Mouse (Mus musculus) midbrain, embryonic 12.5 days (tissue): ENCODE results near the gene Snap91. TPM values are rescaled to one million over a fixed set of nuclear protein-coding genes. Genes with fewer than 3 reads are reported as not detected.

Experiments used
- ATAC-seq: fragments of 200-750 bp; cut with Nextera tagmentation; 2 replicates; pipeline ENCODE4 v1.8.0; 2017; ENCODE audit warnings: low read depth, moderate TSS enrichment, moderate library complexity; ENCODE audit not compliant: low FRiP score
- H3K27ac ChIP-seq: fragments of 300-500 bp; sonication (generic); replicated peaks from 2 replicates; pipeline ENCODE4 v1.5.1; 2016; ENCODE audit warnings: mild to moderate bottlenecking
- H3K27me3 ChIP-seq: fragments of 300-500 bp; sonication (generic); 2 replicates; pipeline ENCODE4 v1.6.1; 2016; ENCODE audit warnings: mild to moderate bottlenecking
- H3K36me3 ChIP-seq: fragments of 300-500 bp; sonication (generic); 2 replicates; pipeline ENCODE4 v1.6.1; 2016
- H3K4me1 ChIP-seq: fragments of 300-500 bp; sonication (generic); 2 replicates; pipeline ENCODE4 v1.6.1; 2016
- H3K4me2 ChIP-seq: fragments of 300-500 bp; sonication (generic); replicated peaks from 2 replicates; pipeline ENCODE4 v1.6.1; 2016; ENCODE audit warnings: mild to moderate bottlenecking, moderate library complexity
- H3K4me3 ChIP-seq: fragments of 300-500 bp; sonication (generic); 2 replicates; pipeline ENCODE4 v1.5.1; 2016; ENCODE audit warnings: mild to moderate bottlenecking
- H3K9ac ChIP-seq: fragments of 300-500 bp; sonication (generic); replicated peaks from 2 replicates; pipeline ENCODE4 v1.6.1; 2016; ENCODE audit warnings: mild to moderate bottlenecking, moderate library complexity
- H3K9me3 ChIP-seq: fragments of 300-500 bp; sonication (generic); 2 replicates; pipeline ENCODE4 v1.6.1; 2016; ENCODE audit warnings: mild to moderate bottlenecking
- whole genome bisulfite sequencing: fragments of 180-500 bp; shearing (Covaris S2); methylation state at CpG from one replicate; pipeline ENCODE4 v1.1.7; 2016; 5-methylcytosine and 5-hydroxymethylcytosine counted together
- polyA plus RNA-seq: library from polyadenylated mRNA; unstranded; fragments of >200 nt; fragmentation: Nextera tagmentation; extraction: Ambion mirVana; gene quantifications from 2 replicates; pipeline ENCODE4 v1.2.1, GENCODE M21; 2016

Gene Snap91
- polyA plus RNA-seq, 1 experiment from 2014 or later, result 39.3 TPM

- no peaks in the 10 kb centered on the region; the same call in 1 of the 2 replicates for H3K4me1 ChIP-seq
- H3K27me3 ChIP-seq, result no peaks in the 10 kb centered on the region
- H3K4me2 ChIP-seq, result no peak overlapping the region
- H3K9me3 ChIP-seq, result no peaks in the 10 kb centered on the region
- 90% methylated on average over 2 of the region's 2 CpGs for WGBS
- no peaks in the 10 kb centered on the region for H3K36me3 ChIP-seq
- no peak overlapping the region for H3K9ac ChIP-seq
- H3K27ac ChIP-seq, result no peak overlapping the region
- no peak overlapping the region for H3K4me3 ChIP-seq
- ATAC-seq, result no peak
These were observed 22.8 kb downstream of the Snap91 start for GRCm38 (mm10) chr9:86857626-86858025.

GRCm38 (mm10) chr9:86852861-86853260 is 27.6 kb downstream of the Snap91 start:
- H3K4me1 ChIP-seq, result no peaks in the 10 kb centered on the region; the same call in 1 of the 2 replicates
- no peaks in the 10 kb centered on the region for H3K36me3 ChIP-seq
- H3K4me3 ChIP-seq, result no peak overlapping the region
- no peak overlapping the region for H3K9ac ChIP-seq
- no peak overlapping the region for H3K4me2 ChIP-seq
- no peak overlapping the region for H3K27ac ChIP-seq
- WGBS, result 87% methylated on average over 3 of the region's 3 CpGs
- no peaks in the 10 kb centered on the region for H3K9me3 ChIP-seq
- no peak for ATAC-seq
- no peaks in the 10 kb centered on the region for H3K27me3 ChIP-seq

GRCm38 (mm10) chr9:86851689-86852088 is 28.8 kb downstream of the Snap91 start:
- H3K4me2 ChIP-seq, result no peak overlapping the region
- WGBS, result 91% methylated on average over 5 of the region's 5 CpGs
- no peak overlapping the region for H3K27ac ChIP-seq
- H3K4me3 ChIP-seq, result no peak overlapping the region
- no peaks in the 10 kb centered on the region for H3K27me3 ChIP-seq
- H3K9ac ChIP-seq, result no peak overlapping the region
- H3K9me3 ChIP-seq, result no peaks in the 10 kb centered on the region
- no peak for ATAC-seq
- H3K4me1 ChIP-seq, result no peaks in the 10 kb centered on the region; the same call in 1 of the 2 replicates
- no peaks in the 10 kb centered on the region for H3K36me3 ChIP-seq

GRCm38 (mm10) chr9:86850452-86851207 is 29.8 kb downstream of the Snap91 start:
- H3K27me3 ChIP-seq, result no peaks in the 10 kb centered on the region
- no peak overlapping the region for H3K4me2 ChIP-seq
- no peak overlapping the region for H3K9ac ChIP-seq
- H3K4me1 ChIP-seq, result no peaks in the 10 kb centered on the region; the same call in 1 of the 2 replicates
- no peaks in the 10 kb centered on the region for H3K36me3 ChIP-seq
- no peaks in the 10 kb centered on the region for H3K9me3 ChIP-seq
- ATAC-seq, result no peak
- no peak overlapping the region for H3K4me3 ChIP-seq
- 85% methylated on average over 3 of the region's 3 CpGs for WGBS
- H3K27ac ChIP-seq, result no peak overlapping the region

- H3K9me3 ChIP-seq, result no peaks in the 10 kb centered on the region
- no peak overlapping the region for H3K9ac ChIP-seq
- no peaks in the 10 kb centered on the region for H3K4me1 ChIP-seq
- WGBS, result 85% methylated on average over 5 of the region's 5 CpGs
- no peaks in the 10 kb centered on the region for H3K36me3 ChIP-seq
- H3K27ac ChIP-seq, result no peak overlapping the region
- H3K27me3 ChIP-seq, result no peaks in the 10 kb centered on the region
- no peak overlapping the region for H3K4me2 ChIP-seq
- H3K4me3 ChIP-seq, result no peak overlapping the region
- peak; percentile 54 for ATAC-seq
These were observed 36.6 kb downstream of the Snap91 start for GRCm38 (mm10) chr9:86843747-86844353.

GRCm38 (mm10) chr9:86829792-86830191 is 50.7 kb downstream of the Snap91 start:
- WGBS, result 88% methylated on average over 2 of the region's 2 CpGs
- Histone ChIP-seq H3K27ac (no peak overlapping the region), H3K4me1 (peaks cover 7% of the 10 kb centered on the region)

GRCm38 (mm10) chr9:86829034-86829433 is 51.4 kb downstream of the Snap91 start:
- H3K4me3 ChIP-seq, result no peak overlapping the region
- ATAC-seq, result peak; percentile 87
- peaks cover 7% of the 10 kb centered on the region for H3K4me1 ChIP-seq
- H3K9ac ChIP-seq, result no peak overlapping the region
- H3K27me3 ChIP-seq, result no peaks in the 10 kb centered on the region
- 28% methylated on average over 8 of the region's 8 CpGs for WGBS
- H3K4me2 ChIP-seq, result no peak overlapping the region
- no peaks in the 10 kb centered on the region for H3K9me3 ChIP-seq
- peaks cover 5% of the 10 kb centered on the region; the same call in 1 of the 2 replicates for H3K36me3 ChIP-seq
- 0 out of 2 replicates have a peak overlapping the region, but pooled peaks have one; percentile 39 for H3K27ac ChIP-seq

More at GRCm38 (mm10) chr9:86829792-86830191, 50.7 kb downstream of the Snap91 start:
- H3K36me3 ChIP-seq, result peaks cover 5% of the 10 kb centered on the region; the same call in 1 of the 2 replicates
- H3K4me2 ChIP-seq, result no peak overlapping the region
- no peak overlapping the region for H3K4me3 ChIP-seq
- no peaks in the 10 kb centered on the region for H3K9me3 ChIP-seq
- no peak for ATAC-seq
- H3K9ac ChIP-seq, result no peak overlapping the region
- no peaks in the 10 kb centered on the region for H3K27me3 ChIP-seq

GRCm38 (mm10) chr9:86819366-86819765 is 61.1 kb downstream of the Snap91 start:
- no peaks in the 10 kb centered on the region for H3K9me3 ChIP-seq
- no peak overlapping the region for H3K4me2 ChIP-seq
- no peak overlapping the region for H3K27ac ChIP-seq
- H3K9ac ChIP-seq, result no peak overlapping the region
- no peak for ATAC-seq
- 81% methylated on average over 5 of the region's 5 CpGs for WGBS
- no peak overlapping the region for H3K4me3 ChIP-seq
- H3K36me3 ChIP-seq, result no peaks in the 10 kb centered on the region
- H3K27me3 ChIP-seq, result no peaks in the 10 kb centered on the region
- no peaks in the 10 kb centered on the region for H3K4me1 ChIP-seq

GRCm38 (mm10) chr9:86817673-86818072 is 62.8 kb downstream of the Snap91 start:
- Histone ChIP-seq H3K4me1 (0 out of 2 replicates have a peak, but pooled peaks cover 4% of the 10 kb centered on the region), H3K27me3 (no peaks in the 10 kb centered on the region), H3K27ac (no peak overlapping the region), H3K4me3 (no peak overlapping the region), H3K9ac (no peak overlapping the region), H3K9me3 (no peaks in the 10 kb centered on the region), H3K4me2 (no peak overlapping the region), H3K36me3 (no peaks in the 10 kb centered on the region)
- no peak for ATAC-seq
- 64% methylated on average over 4 of the region's 4 CpGs for WGBS

GRCm38 (mm10) chr9:86814340-86814739 is 66.1 kb downstream of the Snap91 start:
- Histone ChIP-seq H3K36me3 (no peaks in the 10 kb centered on the region), H3K4me1 (0 out of 2 replicates have a peak, but pooled peaks cover 4% of the 10 kb centered on the region), H3K9ac (no peak overlapping the region), H3K27me3 (no peaks in the 10 kb centered on the region), H3K27ac (no peak overlapping the region), H3K9me3 (no peaks in the 10 kb centered on the region), H3K4me3 (no peak overlapping the region), H3K4me2 (no peak overlapping the region)
- no peak for ATAC-seq
- 65% methylated on average over 6 of the region's 6 CpGs for WGBS

GRCm38 (mm10) chr9:86813327-86813726 is 67.1 kb downstream of the Snap91 start:
- Histone ChIP-seq H3K9ac (no peak overlapping the region), H3K4me3 (no peak overlapping the region), H3K27me3 (no peaks in the 10 kb centered on the region), H3K9me3 (no peaks in the 10 kb centered on the region), H3K27ac (no peak overlapping the region), H3K4me2 (no peak overlapping the region), H3K4me1 (0 out of 2 replicates have a peak, but pooled peaks cover 4% of the 10 kb centered on the region), H3K36me3 (no peaks in the 10 kb centered on the region)
- peak; percentile 76; the same call in 1 of the 2 replicates for ATAC-seq
- WGBS, result 11% methylated on average over 5 of the region's 5 CpGs

- H3K36me3 ChIP-seq, result no peaks in the 10 kb centered on the region
- no peak overlapping the region for H3K27ac ChIP-seq
- no peak overlapping the region for H3K9ac ChIP-seq
- H3K4me1 ChIP-seq, result 0 out of 2 replicates have a peak, but pooled peaks cover 4% of the 10 kb centered on the region
- ATAC-seq, result no peak
- H3K27me3 ChIP-seq, result no peaks in the 10 kb centered on the region
- H3K4me2 ChIP-seq, result no peak overlapping the region
- 36% methylated on average over 5 of the region's 5 CpGs for WGBS
- no peak overlapping the region for H3K4me3 ChIP-seq
- no peaks in the 10 kb centered on the region for H3K9me3 ChIP-seq
These were observed 69.7 kb downstream of the Snap91 start for GRCm38 (mm10) chr9:86810696-86811232.
